23 mouse cellular contexts compared by ENCODE assay signal in the genomic region with DNA sequence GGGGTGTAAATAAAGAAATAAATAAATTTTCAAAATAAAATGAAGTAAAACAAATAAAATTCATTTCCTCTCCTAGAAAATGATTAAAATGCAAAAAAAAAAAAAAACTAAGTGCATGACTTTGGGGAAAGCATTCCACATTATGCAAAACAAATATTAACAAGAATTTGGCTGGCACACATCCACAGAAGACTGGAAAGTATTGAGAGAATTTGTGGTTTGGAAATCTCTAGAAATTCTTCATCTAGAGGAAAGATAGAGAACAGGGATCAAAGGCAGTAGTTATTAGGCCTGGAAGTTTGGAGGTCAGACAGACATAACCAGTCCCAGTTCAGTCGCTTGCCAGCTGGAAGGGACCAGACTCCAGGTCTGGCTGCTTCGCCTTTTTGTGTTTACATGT.
A peak's percentile ranks its signal among the peaks of the same experiment; 100 is the strongest.
DNase-seq lines count a peak whose midpoint lies in the region; ATAC-seq and TF ChIP-seq lines count a peak whose summit lies in the region.
"Had no signal": no experiment of that assay in that cellular context is flagged by ENCODE, and none has a peak within 500 bp of the region (broad histone marks: within the 10 kb centered on the region; RNA-seq: fewer than 3 reads in every experiment).

No protein-coding gene starts in this region.

- 81% methylated on average over 2 of the region's 2 CpGs for WGBS in embryonic facial prominence, embryonic 12.5 days
- WGBS in embryonic facial prominence, embryonic 10.5 days: 85% methylated on average over 2 of the region's 2 CpGs
- 74% methylated on average over 2 of the region's 2 CpGs for WGBS in limb, embryonic 14.5 days
- WGBS in limb, embryonic 10.5 days: 93% methylated on average over 2 of the region's 2 CpGs
- WGBS in hindbrain, embryonic 10.5 days: 91% methylated on average over 2 of the region's 2 CpGs
- 80% methylated on average over 2 of the region's 2 CpGs for WGBS in heart, embryonic 11.5 days (ENCODE audit: insufficient replicate concordance)

- H3K4me1 ChIP-seq in embryonic facial prominence, embryonic 12.5 days: no peaks in the 10 kb centered on the region
- H3K4me1 ChIP-seq in embryonic facial prominence, embryonic 10.5 days: no peaks in the 10 kb centered on the region
- H3K4me1 ChIP-seq in limb, embryonic 14.5 days (ENCODE audit: control insufficient read depth, insufficient read depth, low read length): no peaks in the 10 kb centered on the region
- H3K4me1 ChIP-seq in limb, embryonic 10.5 days: no peaks in the 10 kb centered on the region
- H3K4me1 ChIP-seq in embryonic fibroblast, embryonic 13.5 days (ENCODE audit: control insufficient read depth, insufficient read depth, low read length): peaks cover 5% of the 10 kb centered on the region; the same call in 1 of the 2 replicates
- no peaks in the 10 kb centered on the region for H3K4me1 ChIP-seq in hindbrain, embryonic 10.5 days (replicated peaks)
- H3K4me1 ChIP-seq in heart, embryonic 11.5 days (ENCODE audit: control insufficient read depth, insufficient read depth, low read length): no peaks in the 10 kb centered on the region
- H3K4me1 ChIP-seq: embryonic facial prominence, embryonic 13.5 days; forebrain, embryonic 10.5 days; heart, embryonic 10.5 days; hindbrain, embryonic 13.5 days; liver, embryonic 12.5 days had no signal

- H3K9ac ChIP-seq in embryonic facial prominence, embryonic 12.5 days: 0 out of 2 replicates have a peak overlapping the region, but pooled peaks have one; percentile 12
- H3K9ac ChIP-seq in limb, embryonic 14.5 days (ENCODE audit: low read depth, low read length, severe bottlenecking): no peak overlapping the region
- H3K9ac ChIP-seq in heart, embryonic 11.5 days (ENCODE audit: low read depth, low read length): no peak overlapping the region
- H3K9ac ChIP-seq: embryonic facial prominence, embryonic 13.5 days; forebrain, postnatal 0 days; hindbrain, embryonic 13.5 days; liver, embryonic 12.5 days; lung, embryonic 15.5 days had no signal

- TF ChIP-seq POLR2A in limb, embryonic 14.5 days (IDR thresholded peaks at IDR 0.05; ENCODE audit: borderline replicate concordance, extremely low read depth, insufficient read depth, insufficient read length): no peak
- TF ChIP-seq POLR2A in embryonic fibroblast, embryonic 13.5 days (IDR thresholded peaks at IDR 0.05; ENCODE audit: low read depth, low read length): no peak

- no peak for DNase-seq in embryonic facial prominence, embryonic 10.5 days (ENCODE audit: low spot score)
- DNase-seq in limb, embryonic 14.5 days (ENCODE audit: low spot score): peak; percentile 19
- no peak for DNase-seq in limb, embryonic 10.5 days (ENCODE audit: low spot score)
- DNase-seq in lung, postnatal 25 days (ENCODE audit: low spot score): peak; percentile 4
- DNase-seq in hindbrain, embryonic 10.5 days (ENCODE audit: low spot score): no peak
- DNase-seq: B cell, adult 2 months; cerebellum, adult 9-10 months; forebrain, postnatal 0 days; heart, postnatal 10 days; right cerebral cortex, postnatal 14 days; thymus, adult 18-20 months; thymus, postnatal 4 days had no signal

- no peak for TF ChIP-seq CTCF in embryonic fibroblast, embryonic 13.5 days (IDR thresholded peaks at IDR 0.05; ENCODE audit: borderline replicate concordance, insufficient read depth, low read length)

- H3K36me3 ChIP-seq in embryonic facial prominence, embryonic 12.5 days: no peaks in the 10 kb centered on the region
- no peaks in the 10 kb centered on the region for H3K36me3 ChIP-seq in embryonic facial prominence, embryonic 10.5 days (replicated peaks)
- H3K36me3 ChIP-seq in limb, embryonic 14.5 days (ENCODE audit: control insufficient read depth, insufficient read depth, low read length): no peaks in the 10 kb centered on the region
- no peaks in the 10 kb centered on the region for H3K36me3 ChIP-seq in limb, embryonic 10.5 days
- no peaks in the 10 kb centered on the region for H3K36me3 ChIP-seq in hindbrain, embryonic 10.5 days
- no peaks in the 10 kb centered on the region for H3K36me3 ChIP-seq in heart, embryonic 11.5 days (ENCODE audit: control insufficient read depth, insufficient read depth, low read length)
- H3K36me3 ChIP-seq: embryonic facial prominence, embryonic 13.5 days; forebrain, embryonic 10.5 days; heart, embryonic 10.5 days; hindbrain, embryonic 13.5 days; liver, embryonic 12.5 days; lung, embryonic 15.5 days had no signal

- no peak overlapping the region for H3K27ac ChIP-seq in embryonic facial prominence, embryonic 12.5 days
- no peak overlapping the region for H3K27ac ChIP-seq in embryonic facial prominence, embryonic 10.5 days (replicated peaks)
- no peak overlapping the region for H3K27ac ChIP-seq in limb, embryonic 14.5 days (replicated peaks; ENCODE audit: low read depth, low read length)
- no peak overlapping the region for H3K27ac ChIP-seq in limb, embryonic 10.5 days
- peak overlapping the region; percentile 47; the same call in 1 of the 2 replicates for H3K27ac ChIP-seq in embryonic fibroblast, embryonic 13.5 days (ENCODE audit: insufficient read depth, low read length)
- H3K27ac ChIP-seq in hindbrain, embryonic 10.5 days: no peak overlapping the region
- no peak overlapping the region for H3K27ac ChIP-seq in heart, embryonic 11.5 days (ENCODE audit: low read depth, low read length)
- H3K27ac ChIP-seq: embryonic facial prominence, embryonic 13.5 days; forebrain, embryonic 10.5 days; heart, embryonic 10.5 days; hindbrain, embryonic 13.5 days; layer of hippocampus, adult 2 months; liver, embryonic 12.5 days; lung, embryonic 15.5 days had no signal

- no peaks in the 10 kb centered on the region for H3K27me3 ChIP-seq in embryonic facial prominence, embryonic 12.5 days
- no peaks in the 10 kb centered on the region for H3K27me3 ChIP-seq in embryonic facial prominence, embryonic 10.5 days (replicated peaks; ENCODE audit: low read depth, poor library complexity, severe bottlenecking)
- H3K27me3 ChIP-seq in limb, embryonic 14.5 days (ENCODE audit: control insufficient read depth, insufficient read depth, low read length): no peaks in the 10 kb centered on the region
- no peaks in the 10 kb centered on the region for H3K27me3 ChIP-seq in limb, embryonic 10.5 days (ENCODE audit: low read depth, poor library complexity, severe bottlenecking)
- H3K27me3 ChIP-seq in hindbrain, embryonic 10.5 days (ENCODE audit: insufficient read depth, poor library complexity, severe bottlenecking): no peaks in the 10 kb centered on the region
- H3K27me3 ChIP-seq in heart, embryonic 11.5 days (ENCODE audit: control insufficient read depth, insufficient read depth, low read length): no peaks in the 10 kb centered on the region
- H3K27me3 ChIP-seq: embryonic facial prominence, embryonic 13.5 days; hindbrain, embryonic 13.5 days; liver, embryonic 12.5 days; lung, embryonic 15.5 days had no signal

- H3K4me3 ChIP-seq in embryonic facial prominence, embryonic 12.5 days: no peak overlapping the region
- no peak overlapping the region for H3K4me3 ChIP-seq in embryonic facial prominence, embryonic 10.5 days
- H3K4me3 ChIP-seq in limb, embryonic 14.5 days (replicated peaks; ENCODE audit: low read length): no peak overlapping the region
- H3K4me3 ChIP-seq in limb, embryonic 10.5 days: no peak overlapping the region
- no peak overlapping the region for H3K4me3 ChIP-seq in embryonic fibroblast, embryonic 13.5 days (ENCODE audit: insufficient read depth, low read length)
- H3K4me3 ChIP-seq in hindbrain, embryonic 10.5 days: no peak overlapping the region
- no peak overlapping the region for H3K4me3 ChIP-seq in heart, embryonic 11.5 days (ENCODE audit: low read depth, low read length)
- H3K4me3 ChIP-seq: embryonic facial prominence, embryonic 13.5 days; forebrain, embryonic 10.5 days; heart, embryonic 10.5 days; hindbrain, embryonic 13.5 days; layer of hippocampus, adult 2 months; liver, embryonic 12.5 days; lung, embryonic 15.5 days had no signal

- H3K4me2 ChIP-seq in embryonic facial prominence, embryonic 12.5 days (replicated peaks): no peak overlapping the region
- no peak overlapping the region for H3K4me2 ChIP-seq in limb, embryonic 14.5 days (replicated peaks; ENCODE audit: low read depth, low read length, severe bottlenecking)
- no peak overlapping the region for H3K4me2 ChIP-seq in heart, embryonic 11.5 days
- H3K4me2 ChIP-seq: embryonic facial prominence, embryonic 13.5 days; hindbrain, embryonic 13.5 days; liver, embryonic 12.5 days; lung, embryonic 15.5 days had no signal

- no peak for ATAC-seq in embryonic facial prominence, embryonic 12.5 days (ENCODE audit: insufficient number of reproducible peaks, insufficient read depth, low FRiP score, low TSS enrichment)
- no peak for ATAC-seq in limb, embryonic 14.5 days (ENCODE audit: low FRiP score, low read depth)
- ATAC-seq in heart, embryonic 11.5 days (replicated peaks; ENCODE audit: insufficient number of reproducible peaks, low FRiP score, low TSS enrichment): no peak
- ATAC-seq: forebrain, postnatal 0 days; liver, embryonic 12.5 days; midbrain, embryonic 16.5 days had no signal

- no peaks in the 10 kb centered on the region for H3K9me3 ChIP-seq in embryonic facial prominence, embryonic 12.5 days
- H3K9me3 ChIP-seq in embryonic facial prominence, embryonic 10.5 days: no peaks in the 10 kb centered on the region
- no peaks in the 10 kb centered on the region for H3K9me3 ChIP-seq in limb, embryonic 14.5 days (ENCODE audit: control insufficient read depth, low read length)
- no peaks in the 10 kb centered on the region for H3K9me3 ChIP-seq in limb, embryonic 10.5 days (replicated peaks)
- no peaks in the 10 kb centered on the region for H3K9me3 ChIP-seq in hindbrain, embryonic 10.5 days
- H3K9me3 ChIP-seq in heart, embryonic 11.5 days (replicated peaks; ENCODE audit: control insufficient read depth, low read length): no peaks in the 10 kb centered on the region
- H3K9me3 ChIP-seq: embryonic facial prominence, embryonic 13.5 days; forebrain, embryonic 10.5 days; heart, embryonic 10.5 days; hindbrain, embryonic 13.5 days; liver, embryonic 12.5 days; lung, embryonic 15.5 days had no signal

Comparison
In these comparisons a context has a peak if more than half of its experiments do, and no peak if none do; other contexts are left out.
1. DNase-seq: peak in limb, embryonic 14.5 days (single experiment) and lung, postnatal 25 days (single experiment); none in embryonic facial prominence, embryonic 10.5 days (single experiment), limb, embryonic 10.5 days (single experiment) and hindbrain, embryonic 10.5 days (single experiment).